Mouse (Mus musculus) heart, adult 2 months (tissue): ENCODE data around the gene Ppp2r5a.

Source experiments
- CTCF ChIP-seq: fragments of 200-600 bp; IDR thresholded peaks from 2 replicates; pipeline ENCODE4 v1.8.1; 2022; ENCODE audit warnings: antibody characterized with exemption, mild to moderate bottlenecking, moderate library complexity
- EP300 ChIP-seq: fragments of 200-500 bp; IDR thresholded peaks from 2 replicates; pipeline ENCODE4 v1.6.1; 2011; ENCODE audit warnings: low read depth, low read length, control low read depth; ENCODE audit not compliant: insufficient read depth
- POLR2A ChIP-seq: fragments of 200-500 bp; IDR thresholded peaks from 2 replicates; pipeline ENCODE4 v1.6.1; 2011; ENCODE audit warnings: mild to moderate bottlenecking, low read depth, low read length, control low read depth; ENCODE audit not compliant: insufficient read depth

DNA sequence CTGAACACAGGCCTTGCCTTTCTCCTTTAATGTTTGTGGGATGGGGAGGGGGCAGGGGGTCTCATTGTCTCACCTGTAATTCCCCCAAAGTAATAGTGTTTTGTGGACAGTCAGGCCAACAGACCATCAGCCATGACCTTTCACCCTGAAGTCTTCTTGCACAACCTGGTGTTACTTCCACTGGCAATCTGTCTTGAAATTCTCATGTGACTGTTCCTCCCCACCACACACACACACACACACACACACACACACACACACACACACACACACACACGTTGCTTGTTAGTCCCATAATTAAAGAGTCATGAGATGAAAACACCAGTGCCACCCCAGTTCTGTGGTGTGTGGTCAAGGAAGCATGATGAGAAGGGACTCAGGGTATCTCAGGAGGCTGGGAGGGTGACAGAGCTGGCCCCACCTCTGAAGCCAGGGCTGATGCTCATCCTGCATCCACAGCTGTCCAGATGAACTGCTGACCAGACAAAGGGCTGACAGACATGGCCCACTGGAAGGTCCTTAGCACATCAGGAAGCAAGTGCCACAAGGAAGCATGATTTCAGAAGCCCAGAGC, 18.4 kb upstream of the Ppp2r5a start:
- no peak for TF ChIP-seq POLR2A
- TF ChIP-seq CTCF: no peak
- no peak for TF ChIP-seq EP300
